Mouse (Mus musculus): ENCODE data around the gene Minpp1.

GRCm38 (mm10) chr19:32510962-32511361, 25.4 kb downstream of the Minpp1 start:
- TF ChIP-seq POLR2A (IDR thresholded peaks at IDR 0.05; ENCODE audit: insufficient read length, low read depth) (no peak), POLR2AphosphoS2 (IDR thresholded peaks at IDR 0.05; ENCODE audit: insufficient read length, low read depth) (no peak), USF1 (IDR thresholded peaks at IDR 0.05; ENCODE audit: low read depth) (no peak), TCF3 (IDR thresholded peaks at IDR 0.05; ENCODE audit: insufficient read length, low read depth) (no peak)

All from myocyte (in vitro differentiated cells).